Mouse (Mus musculus) common myeloid progenitor, adult 5-6 weeks (primary cell): ENCODE measurements around the gene Wipf3. TPM values are rescaled to one million over a fixed set of nuclear protein-coding genes. Genes with fewer than 3 reads are reported as not detected.

Source experiments
- total RNA-seq: library from RNA; stranded (forward); fragments of 200-1000, 187-1606 nt; gene quantifications from 2 replicates; pipeline ENCODE4 v1.2.3, GENCODE M21; 2017

Wipf3 gene
- total RNA-seq, 1 experiment from 2014 or later = not detected

Other genes starting within 250 kb of the Wipf3 start
- not detected in 2 replicates for gene Prr15, start 103.8 kb upstream of the Wipf3 start, total RNA-seq
- not detected in 2 replicates for gene Scrn1, start 136.9 kb downstream of the Wipf3 start, total RNA-seq
- 3.8 and 4.5 TPM in 2 replicates for gene Plekha8, start 165.5 kb downstream of the Wipf3 start, total RNA-seq
- gene Fkbp14, start 167.7 kb downstream of the Wipf3 start, total RNA-seq = 0.44 and 0.96 TPM in 2 replicates